Mouse (Mus musculus) small intestine, adult 2 months (tissue): Measurements from ENCODE around the gene Hcar2. TPM values are rescaled to one million over a fixed set of nuclear protein-coding genes. Genes with fewer than 3 reads are reported as not detected.

Experiments used
- H3K27ac ChIP-seq: fragments of 200-500 bp; 2 replicates; pipeline ENCODE4 v1.5.1; 2012; ENCODE audit warnings: low read depth, low read length, control low read depth, inconsistent platforms; ENCODE audit not compliant: insufficient read depth
- H3K27me3 ChIP-seq: fragments of 200-500 bp; 2 replicates; pipeline ENCODE4 v1.6.1; 2012; ENCODE audit warnings: mild to moderate bottlenecking, moderate library complexity, low read length, inconsistent platforms; ENCODE audit not compliant: control insufficient read depth, insufficient read depth
- H3K36me3 ChIP-seq: fragments of 200-500 bp; 2 replicates; pipeline ENCODE4 v1.6.1; 2012; ENCODE audit warnings: mild to moderate bottlenecking, low read length, control low read depth, inconsistent platforms; ENCODE audit not compliant: control insufficient read depth, insufficient read depth
- H3K4me1 ChIP-seq: fragments of 200-500 bp; 2 replicates; pipeline ENCODE4 v1.6.1; 2012; ENCODE audit warnings: low read length, inconsistent platforms, mixed read lengths; ENCODE audit not compliant: control insufficient read depth, insufficient read depth, insufficient read length
- H3K4me3 ChIP-seq: fragments of 200-500 bp; 2 replicates; pipeline ENCODE4 v1.5.1; 2012; ENCODE audit warnings: low read depth, mild to moderate bottlenecking, control low read depth, inconsistent platforms, low read length, moderate library complexity
- CTCF ChIP-seq: fragments of 200-500 bp; IDR thresholded peaks from 2 replicates; pipeline ENCODE4 v1.5.1; 2012; ENCODE audit warnings: low read depth, mild to moderate bottlenecking, control low read depth, inconsistent platforms, low read length, moderate library complexity, mixed read lengths; ENCODE audit not compliant: insufficient replicate concordance, insufficient read length; ENCODE audit errors: extremely low read depth
- POLR2A ChIP-seq: fragments of 200-500 bp; IDR thresholded peaks from 2 replicates; pipeline ENCODE4 v1.6.1; 2012; ENCODE audit warnings: low read depth, mild to moderate bottlenecking, control low read depth, inconsistent platforms, low read length, moderate library complexity
- WGBS: fragments of 180-500 bp; shearing (Covaris S2); methylation state at CpG from one replicate; pipeline ENCODE4 v1.1.7; 2018; 5-methylcytosine and 5-hydroxymethylcytosine counted together
- polyA plus RNA-seq: library from polyadenylated mRNA; depleted of rRNA; stranded (reverse); fragments of >200 nt; gene quantifications from 2 replicates; pipeline ENCODE4 v1.2.3, GENCODE M21; 2012; rRNA removed

Hcar2 gene
- polyA plus RNA-seq, 1 experiment: 0.30 TPM

DNA sequence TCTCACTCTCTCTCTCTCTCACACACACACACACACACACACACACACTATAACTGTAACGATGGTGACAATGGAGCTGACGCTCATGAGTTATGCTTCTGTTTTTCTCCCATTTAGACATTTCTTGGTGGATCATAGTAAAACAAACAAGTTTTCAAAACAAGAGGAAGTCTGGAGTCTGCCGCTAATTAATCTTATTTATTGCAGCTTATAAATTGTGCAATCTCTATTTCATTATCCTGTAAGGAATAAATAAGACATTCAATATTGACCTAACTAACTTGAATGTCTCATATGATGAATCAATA lies 44.1 kb downstream of the Hcar2 start:
- Histone ChIP-seq H3K4me1 (no peaks in the 10 kb centered on the region), H3K4me3 (no peak overlapping the region), H3K27me3 (no peaks in the 10 kb centered on the region), H3K27ac (no peak overlapping the region), H3K36me3 (peaks cover 2% of the 10 kb centered on the region; the same call in 1 of the 2 replicates)
- 74% methylated on average over 3 of the region's 3 CpGs for WGBS
- TF ChIP-seq POLR2A (no peak), CTCF (no peak)

DNA sequence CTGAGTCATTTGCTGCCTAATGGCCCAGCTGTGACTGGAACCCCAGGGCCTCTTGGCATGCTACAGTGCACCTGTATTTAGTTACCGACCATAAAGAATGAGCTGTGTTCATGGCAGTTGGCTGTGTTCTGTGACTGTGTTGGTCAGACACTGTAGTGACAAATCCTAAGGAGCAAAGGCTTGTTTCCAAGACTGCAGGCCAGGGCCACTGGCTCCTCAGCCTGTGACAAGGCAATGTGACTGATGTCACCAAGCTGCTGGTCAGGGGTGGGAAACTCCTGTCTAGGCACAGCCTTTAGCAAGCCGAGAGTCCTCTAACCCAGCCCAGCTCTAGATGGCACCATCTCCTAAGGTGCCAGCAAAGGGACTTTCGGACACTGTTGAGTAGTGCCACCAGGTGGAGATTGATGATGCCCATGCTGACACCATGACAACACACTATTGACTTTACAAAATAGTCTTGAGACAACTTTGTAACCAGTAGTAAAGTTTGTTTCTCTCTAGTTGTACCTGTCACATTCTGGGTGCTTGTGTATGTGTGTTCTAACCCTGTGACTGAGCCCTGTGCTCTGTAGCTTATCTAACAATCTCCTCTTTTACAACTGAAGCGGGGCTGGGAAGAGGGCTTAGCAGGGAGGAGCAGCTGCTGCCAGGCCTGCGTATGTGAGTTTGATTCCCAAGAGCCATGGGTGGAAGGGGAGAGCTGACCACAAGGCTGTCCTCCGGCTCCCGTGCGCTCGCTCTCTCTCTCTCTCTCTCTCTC lies 44.6 kb downstream of the Hcar2 start:
- TF ChIP-seq CTCF: peak; percentile 50; the same call in 1 of the 2 replicates
- no peak for TF ChIP-seq POLR2A
- 75% methylated on average over 9 of the region's 9 CpGs for WGBS
- Histone ChIP-seq H3K27me3 (no peaks in the 10 kb centered on the region), H3K27ac (no peak overlapping the region), H3K4me1 (no peaks in the 10 kb centered on the region), H3K4me3 (no peak overlapping the region), H3K36me3 (peaks cover 2% of the 10 kb centered on the region; the same call in 1 of the 2 replicates)

DNA sequence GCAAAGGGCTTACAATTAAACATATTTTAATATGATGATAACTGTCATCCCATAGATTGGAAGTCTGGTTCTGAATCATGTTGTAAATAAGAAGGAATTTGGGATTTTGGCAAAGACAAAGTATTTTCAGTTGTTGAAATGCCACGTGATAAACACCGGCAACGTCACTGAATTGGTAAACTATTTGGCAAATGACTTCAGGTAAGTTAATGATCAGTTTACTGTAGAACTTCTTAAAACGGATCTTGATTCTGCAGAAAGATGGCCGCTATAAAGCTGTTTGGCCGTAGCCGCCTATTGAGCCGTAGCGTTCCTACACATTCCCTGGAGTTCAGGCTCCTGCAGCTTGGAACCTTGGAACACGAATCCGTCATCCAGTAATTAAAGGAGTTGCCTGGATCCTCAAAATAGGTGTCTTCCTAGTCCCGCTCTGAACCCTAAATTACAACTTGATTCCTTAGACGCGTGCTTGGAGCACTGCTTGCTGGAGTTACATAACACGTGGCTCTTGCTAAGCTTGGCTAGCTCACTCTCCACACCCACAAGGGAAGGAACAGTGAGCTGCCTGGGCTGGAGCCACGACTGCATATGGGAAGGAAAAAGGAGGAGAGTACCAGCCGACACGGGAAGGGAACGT lies 46.2 kb downstream of the Hcar2 start:
- WGBS: 92% methylated on average over 19 of the region's 19 CpGs
- Histone ChIP-seq H3K4me3 (no peak overlapping the region), H3K36me3 (peaks cover 4% of the 10 kb centered on the region; the same call in 1 of the 2 replicates), H3K27me3 (no peaks in the 10 kb centered on the region), H3K27ac (no peak overlapping the region), H3K4me1 (no peaks in the 10 kb centered on the region)
- 0 out of 2 replicates have a peak, but pooled peaks have one; percentile 11 for TF ChIP-seq POLR2A
- no peak for TF ChIP-seq CTCF

DNA sequence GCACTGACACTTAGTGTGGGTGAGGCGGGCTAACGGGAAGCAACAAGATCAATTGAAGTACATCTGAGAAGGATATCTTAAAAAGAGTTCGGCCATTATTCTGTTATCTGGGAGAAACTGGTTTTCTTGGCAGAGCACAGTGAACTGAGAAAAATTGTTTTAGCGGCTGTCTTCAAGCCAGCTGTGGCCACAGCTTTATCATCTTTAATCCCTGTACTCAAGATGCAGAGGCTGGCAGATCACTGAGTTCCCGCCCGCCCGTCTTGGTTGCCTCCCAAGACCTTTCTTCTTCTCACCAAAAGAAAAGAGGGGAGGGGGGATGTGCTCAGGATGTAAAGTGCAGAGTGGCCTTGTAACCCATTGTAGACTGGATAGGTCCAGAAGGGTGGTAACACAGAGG lies 48.4 kb downstream of the Hcar2 start:
- Histone ChIP-seq H3K27me3 (no peaks in the 10 kb centered on the region), H3K4me3 (no peak overlapping the region), H3K4me1 (no peaks in the 10 kb centered on the region), H3K36me3 (peaks cover 4% of the 10 kb centered on the region; the same call in 1 of the 2 replicates), H3K27ac (no peak overlapping the region)
- 86% methylated on average over 7 of the region's 7 CpGs for WGBS
- TF ChIP-seq POLR2A (no peak), CTCF (no peak)

Other genes starting within 250 kb of the Hcar2 start
- 4.4 and 4.5 TPM in 2 replicates for gene Clip1, start 180.9 kb downstream of the Hcar2 start, polyA plus RNA-seq
- gene Zcchc8, start 144.4 kb downstream of the Hcar2 start, polyA plus RNA-seq: 10.2 and 19.2 TPM in 2 replicates
- 1.9 and 6.0 TPM in 2 replicates for gene Rsrc2, start 116.1 kb downstream of the Hcar2 start, polyA plus RNA-seq
- 0.55 and 1.8 TPM in 2 replicates for gene Kntc1, start 115.8 kb downstream of the Hcar2 start, polyA plus RNA-seq
- gene Hcar1, start 14.5 kb upstream of the Hcar2 start, polyA plus RNA-seq: 1.2 and 3.9 TPM in 2 replicates
- 1.4 and 2.4 TPM in 2 replicates for gene Denr, start 41.7 kb upstream of the Hcar2 start, polyA plus RNA-seq
- 0.44 TPM in 1 of 2 replicates, not detected in the other for gene Gm43518, start 61.9 kb upstream of the Hcar2 start, polyA plus RNA-seq
- 0.53 and 1.9 TPM in 2 replicates for gene Ccdc62, start 65.2 kb upstream of the Hcar2 start, polyA plus RNA-seq
- gene Hip1r, start 108.1 kb upstream of the Hcar2 start, polyA plus RNA-seq: 30.3 and 40.9 TPM in 2 replicates
- 35.9 and 55.6 TPM in 2 replicates for gene Vps37b, start 166.8 kb upstream of the Hcar2 start, polyA plus RNA-seq
- gene Abcb9, start 230.3 kb upstream of the Hcar2 start, polyA plus RNA-seq: 11.9 and 21.2 TPM in 2 replicates
- 44.0 and 48.7 TPM in 2 replicates for gene Ogfod2, start 246.8 kb upstream of the Hcar2 start, polyA plus RNA-seq